Mouse (Mus musculus): ENCODE data around the gene 1600002K03Rik. TPM values are rescaled to one million over a fixed set of nuclear protein-coding genes. Genes with fewer than 3 reads are reported as not detected.

Gene 1600002K03Rik
- polyA plus RNA-seq, 1 experiment from 2014 or later: 16.3 TPM

DNA sequence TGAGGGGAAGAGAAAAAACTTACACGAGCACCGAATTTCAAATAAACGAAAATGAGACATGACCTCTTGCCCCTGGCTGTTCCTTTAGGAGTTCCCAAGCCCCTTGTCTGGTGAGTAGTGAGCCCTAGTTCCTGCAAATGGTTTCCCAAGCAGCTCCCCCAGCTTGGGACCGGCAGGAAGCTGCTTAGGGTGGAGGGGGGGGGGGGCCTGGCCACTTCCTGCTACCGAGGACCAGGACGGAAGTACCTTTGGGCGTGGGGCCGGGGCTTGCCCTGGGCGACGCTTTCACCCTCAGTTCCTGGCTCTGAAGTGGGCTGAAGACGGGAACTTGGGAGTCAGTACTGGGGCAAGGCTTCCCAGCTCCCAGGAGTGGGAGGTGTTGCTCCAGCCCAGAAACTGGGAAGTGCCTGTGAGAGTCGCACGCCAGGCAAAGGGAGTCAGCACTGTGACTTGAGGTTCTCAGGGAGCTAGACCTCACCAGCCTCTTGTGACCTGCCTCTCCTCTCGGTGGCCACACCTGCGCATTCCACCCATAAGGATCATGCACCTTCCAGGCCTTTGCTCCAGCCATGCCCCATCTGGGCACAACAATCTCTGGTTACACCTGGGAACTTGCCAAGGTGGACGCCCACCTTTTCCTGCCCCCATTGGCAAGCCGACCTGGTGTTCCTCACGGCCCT, 14.3 kb upstream of the 1600002K03Rik start:
- H3K36me3 ChIP-seq: peaks cover 46% of the 10 kb centered on the region
- H3K4me2 ChIP-seq: peak overlapping the region; percentile 65
- peak overlapping the region; percentile 93 for H3K27ac ChIP-seq (replicated peaks)
- H3K27me3 ChIP-seq: no peaks in the 10 kb centered on the region
- H3K4me1 ChIP-seq (replicated peaks): peaks cover 84% of the 10 kb centered on the region
- no peak for ATAC-seq (ENCODE audit: low read depth)
- H3K9ac ChIP-seq: peak overlapping the region; percentile 65
- WGBS: 16% methylated on average over 18 of the region's 18 CpGs
- H3K9me3 ChIP-seq: no peaks in the 10 kb centered on the region
- H3K4me3 ChIP-seq: peak overlapping the region; percentile 6; the same call in 1 of the 2 replicates

GRCm38 (mm10) chr10:80159021-80159560, 13.7 kb upstream of the 1600002K03Rik start:
- peak overlapping the region; percentile 65 for H3K9ac ChIP-seq
- peak overlapping the region; percentile 42 for H3K4me3 ChIP-seq
- ATAC-seq (ENCODE audit: low read depth): 0 out of 2 replicates have a peak, but pooled peaks have one; percentile 4
- peak overlapping the region; percentile 93 for H3K27ac ChIP-seq (replicated peaks)
- H3K4me2 ChIP-seq: peak overlapping the region; percentile 65
- peaks cover 39% of the 10 kb centered on the region for H3K36me3 ChIP-seq
- peaks cover 83% of the 10 kb centered on the region for H3K4me1 ChIP-seq (replicated peaks)
- WGBS: 9% methylated on average over 12 of the region's 12 CpGs
- H3K9me3 ChIP-seq: no peaks in the 10 kb centered on the region
- H3K27me3 ChIP-seq: no peaks in the 10 kb centered on the region

DNA sequence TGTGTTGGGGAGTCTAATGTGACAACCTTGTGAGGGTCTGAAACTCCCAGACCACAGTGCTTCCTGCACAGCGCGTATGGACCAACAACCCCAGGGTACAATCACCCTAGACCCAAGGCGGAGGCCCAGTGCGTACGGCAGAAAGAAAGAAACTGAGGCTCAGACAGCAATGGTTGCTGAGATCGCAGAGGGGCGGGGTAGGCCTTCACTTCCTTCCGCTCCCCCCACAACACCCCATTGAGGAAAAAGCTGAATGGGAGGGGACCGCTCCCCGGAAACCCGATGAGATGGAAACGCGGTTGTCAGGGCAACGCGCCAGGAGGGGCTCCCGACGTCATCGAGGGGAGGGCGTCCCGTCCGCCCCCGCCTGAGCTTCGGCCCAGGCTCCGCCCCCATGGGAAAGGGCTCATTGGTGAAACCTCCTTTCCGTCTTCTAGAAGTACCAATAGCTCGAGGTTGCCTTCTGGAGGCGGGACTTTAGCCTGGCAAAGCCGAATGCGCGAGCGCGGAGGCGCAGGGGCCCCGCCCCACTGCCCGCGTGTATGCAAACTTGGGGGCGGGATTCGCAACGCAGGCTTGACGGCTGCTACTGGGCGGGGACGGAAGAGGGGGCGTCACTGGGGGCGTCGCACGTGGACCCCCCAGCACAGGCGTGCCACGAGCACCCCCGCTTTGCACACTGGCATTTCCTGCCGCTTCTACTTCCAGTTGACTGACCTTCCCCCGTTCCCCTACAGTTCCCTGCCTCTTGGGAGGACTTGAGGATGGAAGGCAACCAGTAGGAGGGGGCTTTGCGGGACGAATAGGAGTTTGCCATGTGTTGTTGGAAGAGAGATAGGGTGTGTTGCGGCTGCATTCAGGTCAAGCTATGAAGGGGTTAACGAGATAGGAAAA, 12.9 kb upstream of the 1600002K03Rik start:
- Histone ChIP-seq H3K36me3 (peaks cover 32% of the 10 kb centered on the region), H3K4me2 (peak overlapping the region; percentile 65), H3K9me3 (no peaks in the 10 kb centered on the region), H3K27me3 (no peaks in the 10 kb centered on the region), H3K4me3 (peak overlapping the region; percentile 42), H3K9ac (peak overlapping the region; percentile 65), H3K27ac (replicated peaks) (peak overlapping the region; percentile 93), H3K4me1 (replicated peaks) (peaks cover 83% of the 10 kb centered on the region)
- WGBS: under 1% methylated on average over 55 of the region's 55 CpGs
- peak; percentile 76 for ATAC-seq (ENCODE audit: low read depth)

- peak overlapping the region; percentile 93 for H3K27ac ChIP-seq (replicated peaks)
- H3K27me3 ChIP-seq: no peaks in the 10 kb centered on the region
- ATAC-seq (ENCODE audit: low read depth): no peak
- peak overlapping the region; percentile 57 for H3K9ac ChIP-seq
- under 1% methylated on average over 33 of the region's 33 CpGs for WGBS
- H3K4me2 ChIP-seq: peak overlapping the region; percentile 65
- peaks cover 83% of the 10 kb centered on the region for H3K4me1 ChIP-seq (replicated peaks)
- no peaks in the 10 kb centered on the region for H3K9me3 ChIP-seq
- peak overlapping the region; percentile 42 for H3K4me3 ChIP-seq
- peaks cover 23% of the 10 kb centered on the region for H3K36me3 ChIP-seq
Measured at GRCm38 (mm10) chr10:80160455-80161371, 12.0 kb upstream of the 1600002K03Rik start.

DNA sequence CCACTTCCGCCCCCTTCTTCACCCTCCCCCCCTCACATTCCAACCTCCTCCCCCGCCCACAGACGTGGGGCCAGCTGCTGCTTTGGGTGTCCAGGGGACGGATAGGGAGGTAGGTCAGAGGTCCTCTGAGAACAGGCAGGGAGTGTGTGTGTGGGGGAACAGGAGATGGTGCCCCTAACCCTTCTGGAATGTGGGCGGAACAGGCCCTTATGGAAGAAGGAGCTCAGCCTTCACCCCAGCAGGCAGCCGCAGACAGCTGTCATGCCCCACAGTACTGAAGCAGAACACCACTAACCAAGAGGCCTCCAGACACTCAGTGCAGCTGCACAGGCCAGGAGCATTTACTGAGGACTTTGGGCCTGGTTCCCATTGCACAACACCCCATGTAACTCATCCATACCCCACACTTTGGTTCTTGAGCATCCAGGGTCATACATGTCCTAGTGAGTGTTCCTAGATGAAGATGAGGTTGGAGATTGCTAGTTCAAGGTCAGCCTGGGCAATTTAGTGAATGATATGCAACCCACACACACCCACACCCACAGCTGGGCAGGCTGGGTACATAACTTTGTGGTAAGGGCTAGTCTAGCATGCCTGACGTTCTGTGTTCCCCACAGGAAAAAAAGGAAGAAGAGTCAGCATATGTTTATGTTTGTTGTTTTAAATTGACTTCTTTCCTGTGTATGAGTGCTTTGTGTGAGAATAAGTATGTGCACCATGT, 11.1 kb upstream of the 1600002K03Rik start:
- no peaks in the 10 kb centered on the region for H3K27me3 ChIP-seq
- H3K36me3 ChIP-seq: peaks cover 13% of the 10 kb centered on the region
- no peak for ATAC-seq (ENCODE audit: low read depth)
- H3K4me3 ChIP-seq: 0 out of 2 replicates have a peak overlapping the region, but pooled peaks have one; percentile 42
- WGBS: 8% methylated on average over 7 of the region's 7 CpGs
- peak overlapping the region; percentile 93 for H3K27ac ChIP-seq (replicated peaks)
- peak overlapping the region; percentile 65 for H3K4me2 ChIP-seq
- H3K4me1 ChIP-seq (replicated peaks): peaks cover 81% of the 10 kb centered on the region
- H3K9ac ChIP-seq: peak overlapping the region; percentile 57
- no peaks in the 10 kb centered on the region for H3K9me3 ChIP-seq

DNA sequence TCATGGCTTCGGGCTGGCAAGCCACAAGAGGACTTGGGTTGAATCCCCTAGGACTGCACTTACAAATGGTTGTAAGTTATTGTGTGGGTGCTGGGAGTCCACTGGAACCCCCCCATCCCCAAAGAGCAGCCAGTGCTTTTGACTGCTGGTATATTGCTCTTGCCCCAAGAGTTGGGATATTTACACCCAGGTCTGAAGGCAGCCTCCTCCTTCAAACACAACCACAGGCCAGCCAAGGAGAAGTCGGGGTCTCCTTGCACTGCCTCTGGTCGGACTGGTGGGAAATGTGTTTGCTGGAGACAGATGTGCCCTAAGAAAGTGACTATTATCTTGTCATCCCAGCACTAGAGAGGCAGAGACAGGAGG, 10.5 kb upstream of the 1600002K03Rik start:
- H3K9me3 ChIP-seq: no peaks in the 10 kb centered on the region
- peaks cover 8% of the 10 kb centered on the region for H3K36me3 ChIP-seq
- peaks cover 81% of the 10 kb centered on the region for H3K4me1 ChIP-seq (replicated peaks)
- no peak overlapping the region for H3K9ac ChIP-seq
- 80% methylated on average over 3 of the region's 3 CpGs for WGBS
- no peak for ATAC-seq (ENCODE audit: low read depth)
- no peaks in the 10 kb centered on the region for H3K27me3 ChIP-seq
- H3K27ac ChIP-seq (replicated peaks): peak overlapping the region; percentile 93; the same call in 1 of the 2 replicates
- H3K4me3 ChIP-seq: no peak overlapping the region
- no peak overlapping the region for H3K4me2 ChIP-seq

- Histone ChIP-seq H3K27ac (replicated peaks) (no peak overlapping the region), H3K36me3 (peaks cover 3% of the 10 kb centered on the region; the same call in 1 of the 2 replicates), H3K9me3 (no peaks in the 10 kb centered on the region), H3K9ac (no peak overlapping the region), H3K27me3 (no peaks in the 10 kb centered on the region), H3K4me1 (replicated peaks) (peaks cover 77% of the 10 kb centered on the region), H3K4me2 (no peak overlapping the region), H3K4me3 (no peak overlapping the region)
- WGBS: 78% methylated on average over 6 of the region's 6 CpGs
- no peak for ATAC-seq (ENCODE audit: low read depth)
Measured at GRCm38 (mm10) chr10:80162716-80163299, 9.9 kb upstream of the 1600002K03Rik start.

DNA sequence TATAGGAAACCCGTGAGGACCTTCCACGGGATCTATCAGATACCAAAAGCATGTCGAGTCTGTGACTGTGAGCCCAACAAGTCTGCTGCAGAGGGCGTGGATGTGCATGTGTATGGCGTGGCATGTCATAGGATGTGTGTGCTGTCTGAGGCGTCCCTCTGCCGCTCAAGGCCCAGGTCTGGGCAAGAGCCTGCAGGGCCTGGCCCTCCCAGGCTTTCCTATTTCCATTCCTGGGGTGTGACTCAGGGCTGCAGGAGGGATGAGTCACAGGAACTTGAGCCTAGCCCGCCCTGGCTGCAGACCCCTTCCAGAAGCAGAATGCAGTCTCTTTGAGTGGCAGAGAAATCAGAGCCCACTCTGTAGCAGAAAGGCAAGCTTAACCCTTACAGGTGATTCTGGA, 9.0 kb upstream of the 1600002K03Rik start:
- Histone ChIP-seq H3K27ac (replicated peaks) (peak overlapping the region; percentile 18; the same call in 1 of the 2 replicates), H3K27me3 (no peaks in the 10 kb centered on the region), H3K4me3 (peak overlapping the region; percentile 44; the same call in 1 of the 2 replicates), H3K36me3 (peaks cover 1% of the 10 kb centered on the region; the same call in 1 of the 2 replicates), H3K9me3 (no peaks in the 10 kb centered on the region), H3K4me2 (peak overlapping the region; percentile 89), H3K4me1 (replicated peaks) (peaks cover 72% of the 10 kb centered on the region), H3K9ac (peak overlapping the region; percentile 14; the same call in 1 of the 2 replicates)
- ATAC-seq (ENCODE audit: low read depth): no peak
- 79% methylated on average over 8 of the region's 8 CpGs for WGBS

GRCm38 (mm10) chr10:80164161-80164997, 8.4 kb upstream of the 1600002K03Rik start:
- no peak; the same call in 1 of the 2 replicates for ATAC-seq (ENCODE audit: low read depth)
- peak overlapping the region; percentile 92 for H3K27ac ChIP-seq (replicated peaks)
- peak overlapping the region; percentile 44 for H3K4me3 ChIP-seq
- peak overlapping the region; percentile 89 for H3K4me2 ChIP-seq
- H3K9ac ChIP-seq: peak overlapping the region; percentile 84
- WGBS: 9% methylated on average over 44 of the region's 44 CpGs
- peaks cover 72% of the 10 kb centered on the region for H3K4me1 ChIP-seq (replicated peaks)
- H3K27me3 ChIP-seq: no peaks in the 10 kb centered on the region
- H3K9me3 ChIP-seq: no peaks in the 10 kb centered on the region
- no peaks in the 10 kb centered on the region for H3K36me3 ChIP-seq

- peaks cover 4% of the 10 kb centered on the region for H3K36me3 ChIP-seq
- H3K4me1 ChIP-seq (replicated peaks): peaks cover 76% of the 10 kb centered on the region
- H3K27ac ChIP-seq (replicated peaks): peak overlapping the region; percentile 92
- H3K4me2 ChIP-seq: peak overlapping the region; percentile 89
- peak overlapping the region; percentile 44 for H3K4me3 ChIP-seq
- 0% methylated on average over 17 of the region's 17 CpGs for WGBS
- peak; percentile 23 for ATAC-seq (ENCODE audit: low read depth)
- H3K9me3 ChIP-seq: no peaks in the 10 kb centered on the region
- peak overlapping the region; percentile 84 for H3K9ac ChIP-seq
- H3K27me3 ChIP-seq: no peaks in the 10 kb centered on the region
Measured at GRCm38 (mm10) chr10:80164998-80165344, 7.8 kb upstream of the 1600002K03Rik start.

All from neural tube, embryonic 13.5 days (tissue).